ENCODE assay signal across 8 mouse cellular contexts in the genomic region with DNA sequence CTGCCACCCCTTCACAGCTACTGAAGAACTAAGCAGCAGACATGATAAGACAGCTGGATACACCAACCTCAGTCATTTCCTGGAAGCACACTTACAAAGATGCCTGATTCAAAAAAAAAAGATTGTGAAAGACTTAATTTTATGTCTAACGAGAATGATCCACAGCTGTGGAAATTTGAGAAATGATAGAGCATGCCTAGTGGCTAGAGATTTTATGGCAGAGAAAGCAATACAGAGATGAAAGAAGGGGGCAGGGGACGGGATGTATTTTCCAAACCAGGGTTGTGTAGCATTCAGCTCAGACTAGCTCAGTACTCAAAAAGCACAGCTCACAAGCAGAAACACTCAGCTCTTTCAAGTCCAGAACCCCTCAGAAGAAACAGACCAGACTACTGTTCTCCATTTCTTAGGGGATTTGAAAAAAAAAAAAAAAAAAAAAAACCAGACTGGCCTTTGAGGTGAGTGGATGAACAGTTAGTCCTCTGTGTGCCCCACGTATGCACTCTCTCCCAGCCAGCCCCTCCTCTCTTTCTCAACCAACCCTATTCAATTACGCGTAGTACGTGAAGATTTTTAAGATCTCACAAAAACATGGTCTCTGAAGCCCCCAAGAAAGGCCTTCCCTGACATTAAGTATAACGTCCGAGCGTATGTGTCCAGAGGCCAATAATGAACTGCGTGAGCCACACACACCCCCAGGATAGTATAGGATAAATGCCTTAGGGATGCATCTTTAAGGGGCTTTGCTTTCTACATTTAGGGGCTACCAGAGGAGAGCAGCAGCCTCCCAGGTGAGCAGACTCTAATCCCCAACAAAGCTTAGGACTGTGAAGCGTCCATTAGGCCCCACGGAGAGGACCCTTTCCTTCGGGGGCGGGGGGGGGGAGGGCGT. TPM values are rescaled to one million over a fixed set of nuclear protein-coding genes. Genes with fewer than 3 reads are reported as not detected.
DNase-seq lines count a peak whose midpoint lies in the region; ATAC-seq and TF ChIP-seq lines count a peak whose summit lies in the region.

No protein-coding gene starts in this region.

- DNase-seq in kidney, postnatal 0 days (ENCODE audit: low spot score), result peak; percentile 69
- no peak for DNase-seq in kidney, adult 9 months
- no peak for DNase-seq in G1E (ENCODE audit: low spot score)
- DNase-seq in embryo, embryonic 11.5 days (ENCODE audit: low read depth, low spot score), result peak; percentile 8
- DNase-seq in hindbrain, embryonic 14.5 days (ENCODE audit: low spot score), result peak; percentile 52
- no peak for DNase-seq in midbrain, embryonic 10.5 days (ENCODE audit: low spot score)
- no peak for DNase-seq in gastrocnemius, adult 18-20 months (ENCODE audit: low spot score)
- no peak for DNase-seq in c-Kit-positive CD71-positive TER-119-positive erythroid progenitor cells, embryonic 14.5 days (ENCODE audit: low spot score)

- H3K4me3 ChIP-seq in kidney, postnatal 0 days (replicated peaks; ENCODE audit: low read depth, low read length), result peak overlapping the region; percentile 77
- H3K4me3 ChIP-seq in G1E (ENCODE audit: low read depth, low read length), result peak overlapping the region; percentile 87
- H3K4me3 ChIP-seq in hindbrain, embryonic 14.5 days (replicated peaks; ENCODE audit: low read length), result peak overlapping the region; percentile 77
- H3K4me3 ChIP-seq in midbrain, embryonic 10.5 days, result peak overlapping the region; percentile 81

- peak overlapping the region; percentile 68 for H3K4me2 ChIP-seq in kidney, postnatal 0 days (ENCODE audit: low read length)
- H3K4me2 ChIP-seq in hindbrain, embryonic 14.5 days (replicated peaks), result peak overlapping the region; percentile 67

- H3K4me1 ChIP-seq in kidney, postnatal 0 days (replicated peaks; ENCODE audit: insufficient read depth, low read length), result no peaks in the 10 kb centered on the region
- peaks cover 28% of the 10 kb centered on the region for H3K4me1 ChIP-seq in G1E (ENCODE audit: insufficient read depth, low read depth, low read length)
- peaks cover 16% of the 10 kb centered on the region for H3K4me1 ChIP-seq in hindbrain, embryonic 14.5 days (replicated peaks; ENCODE audit: control insufficient read depth, insufficient read depth, low read length)
- peaks cover 21% of the 10 kb centered on the region for H3K4me1 ChIP-seq in midbrain, embryonic 10.5 days

- no peak for TF ChIP-seq CTCF in kidney, postnatal 0 days (IDR thresholded peaks at IDR 0.05; ENCODE audit: low read depth)
- no peak for TF ChIP-seq CTCF in G1E (IDR thresholded peaks at IDR 0.05; ENCODE audit: low read depth, low read length)

- peak overlapping the region; percentile 78 for H3K9ac ChIP-seq in kidney, postnatal 0 days (ENCODE audit: low read depth, low read length)
- peak overlapping the region; percentile 75 for H3K9ac ChIP-seq in hindbrain, embryonic 14.5 days

- 0 out of 2 replicates have a peak, but pooled peaks cover 3% of the 10 kb centered on the region for H3K36me3 ChIP-seq in kidney, postnatal 0 days (ENCODE audit: insufficient read depth, low read length)
- no peaks in the 10 kb centered on the region for H3K36me3 ChIP-seq in G1E (replicated peaks)
- H3K36me3 ChIP-seq in hindbrain, embryonic 14.5 days (replicated peaks; ENCODE audit: control insufficient read depth, insufficient read depth), result 0 out of 2 replicates have a peak, but pooled peaks cover 3% of the 10 kb centered on the region
- no peaks in the 10 kb centered on the region for H3K36me3 ChIP-seq in midbrain, embryonic 10.5 days

- WGBS in kidney, postnatal 0 days, result 6% methylated on average over 15 of the region's 15 CpGs
- 4% methylated on average over 15 of the region's 15 CpGs for WGBS in hindbrain, embryonic 14.5 days
- WGBS in midbrain, embryonic 10.5 days, result 9% methylated on average over 15 of the region's 15 CpGs

- ATAC-seq in kidney, postnatal 0 days (replicated peaks; ENCODE audit: low FRiP score, low read depth), result no peak
- no peak for ATAC-seq in G1E (ENCODE audit: extremely low read depth, insufficient number of reproducible peaks, low FRiP score, poor library complexity, severe bottlenecking)
- no peak for ATAC-seq in hindbrain, embryonic 14.5 days (ENCODE audit: low FRiP score)

- H3K27me3 ChIP-seq in kidney, postnatal 0 days (ENCODE audit: insufficient read depth, low read length), result no peaks in the 10 kb centered on the region
- H3K27me3 ChIP-seq in G1E (ENCODE audit: insufficient read depth, low read length), result peaks cover 13% of the 10 kb centered on the region
- H3K27me3 ChIP-seq in hindbrain, embryonic 14.5 days (ENCODE audit: control insufficient read depth, insufficient read depth, low read length), result no peaks in the 10 kb centered on the region
- no peaks in the 10 kb centered on the region for H3K27me3 ChIP-seq in midbrain, embryonic 10.5 days (ENCODE audit: low read depth, poor library complexity, severe bottlenecking)

- peak overlapping the region; percentile 94 for H3K27ac ChIP-seq in kidney, postnatal 0 days
- H3K27ac ChIP-seq in hindbrain, embryonic 14.5 days, result peak overlapping the region; percentile 76
- H3K27ac ChIP-seq in midbrain, embryonic 10.5 days (replicated peaks), result peak overlapping the region; percentile 88

- H3K9me3 ChIP-seq in kidney, postnatal 0 days (replicated peaks; ENCODE audit: low read length), result no peaks in the 10 kb centered on the region
- no peaks in the 10 kb centered on the region for H3K9me3 ChIP-seq in G1E (replicated peaks)
- no peaks in the 10 kb centered on the region for H3K9me3 ChIP-seq in hindbrain, embryonic 14.5 days (ENCODE audit: control insufficient read depth, low read length)
- no peaks in the 10 kb centered on the region for H3K9me3 ChIP-seq in midbrain, embryonic 10.5 days (replicated peaks)

RNA-seq across cellular contexts. Expression of gene Ugdh, which starts 1.0 kb away (rescaled TPM):
- polyA plus RNA-seq in kidney, postnatal 0 days (2015; fragmentation: Nextera tagmentation; extraction: Ambion mirVana), result 94.5 and 103 TPM in 2 replicates
- total RNA-seq in G1E (2014; fragmentation: Nextera tagmentation) (15.6 and 21.5 TPM in 2 replicates), G1E (2017) (33.9 and 43.7 TPM in 2 replicates)
- 2.7 and 3.3 TPM in 2 replicates for polyA plus RNA-seq in G1E (2012)
- polyA plus RNA-seq in hindbrain, embryonic 14.5 days (2014; fragmentation: Nextera tagmentation; extraction: Ambion mirVana), result 40.2 and 46.5 TPM in 2 replicates
- polyA plus RNA-seq in midbrain, embryonic 10.5 days (2016; fragmentation: Nextera tagmentation; extraction: Ambion mirVana), result 54.4 and 57.4 TPM in 2 replicates
- total RNA-seq in gastrocnemius, adult 18-20 months (2021), result 10 to 100 TPM in 1 of 2 experiments, 1 to 10 TPM in 1; 6.9 to 13.1 TPM

RNA-seq across cellular contexts. Expression of gene Lias, which starts 43.4 kb away (rescaled TPM):
- 66.7 and 67.3 TPM in 2 replicates for polyA plus RNA-seq in kidney, postnatal 0 days (2015; fragmentation: Nextera tagmentation; extraction: Ambion mirVana)
- total RNA-seq in G1E (2014; fragmentation: Nextera tagmentation), result 53.3 and 60.7 TPM in 2 replicates
- 40.3 and 53.1 TPM in 2 replicates for total RNA-seq in G1E (2017)
- polyA plus RNA-seq in G1E (2012), result 5.4 and 10.8 TPM in 2 replicates
- polyA plus RNA-seq in hindbrain, embryonic 14.5 days (2014; fragmentation: Nextera tagmentation; extraction: Ambion mirVana), result 55.6 and 59.9 TPM in 2 replicates
- polyA plus RNA-seq in midbrain, embryonic 10.5 days (2016; fragmentation: Nextera tagmentation; extraction: Ambion mirVana), result 68.0 and 74.1 TPM in 2 replicates
- 10 to 100 TPM; 44.5 to 51.0 TPM for total RNA-seq in gastrocnemius, adult 18-20 months (2021)

RNA-seq across cellular contexts. Expression of gene Rpl9, which starts 43.5 kb away (rescaled TPM):
- 1,132 and 1,215 TPM in 2 replicates for polyA plus RNA-seq in kidney, postnatal 0 days (2015; fragmentation: Nextera tagmentation; extraction: Ambion mirVana)
- total RNA-seq in G1E (2014; fragmentation: Nextera tagmentation) (1,060 and 1,117 TPM in 2 replicates), G1E (2017) (2,141 and 2,380 TPM in 2 replicates)
- 47.5 and 54.1 TPM in 2 replicates for polyA plus RNA-seq in G1E (2012)
- 592 and 691 TPM in 2 replicates for polyA plus RNA-seq in hindbrain, embryonic 14.5 days (2014; fragmentation: Nextera tagmentation; extraction: Ambion mirVana)
- 851 and 959 TPM in 2 replicates for polyA plus RNA-seq in midbrain, embryonic 10.5 days (2016; fragmentation: Nextera tagmentation; extraction: Ambion mirVana)
- total RNA-seq in gastrocnemius, adult 18-20 months (2021), result 100 to 1,000 TPM; 558 to 781 TPM

RNA-seq across cellular contexts. Expression of gene Gm43552, which starts 57.9 kb away (rescaled TPM):
- 0.96 TPM in 1 of 2 replicates, not detected in the other for polyA plus RNA-seq in kidney, postnatal 0 days (2015; fragmentation: Nextera tagmentation; extraction: Ambion mirVana)
- total RNA-seq in G1E (2014; fragmentation: Nextera tagmentation) (not detected in 2 replicates), G1E (2017) (not detected in 2 replicates)
- polyA plus RNA-seq in G1E (2012), result 11.5 and 17.8 TPM in 2 replicates
- not detected in 2 replicates for polyA plus RNA-seq in hindbrain, embryonic 14.5 days (2014; fragmentation: Nextera tagmentation; extraction: Ambion mirVana)
- not detected in 2 replicates for polyA plus RNA-seq in midbrain, embryonic 10.5 days (2016; fragmentation: Nextera tagmentation; extraction: Ambion mirVana)
- total RNA-seq in gastrocnemius, adult 18-20 months (2021), result not detected

Comparison
In these comparisons a context has a peak if more than half of its experiments do, and no peak if none do; other contexts are left out.
1. DNase-seq: peak in kidney, postnatal 0 days (single experiment), embryo, embryonic 11.5 days (single experiment) and hindbrain, embryonic 14.5 days (single experiment); none in kidney, adult 9 months (single experiment), G1E (single experiment), midbrain, embryonic 10.5 days (single experiment), gastrocnemius, adult 18-20 months (single experiment) and c-Kit-positive CD71-positive TER-119-positive erythroid progenitor cells, embryonic 14.5 days (single experiment).
2. RNA of gene Rpl9, which starts 43.5 kb away (polyA plus RNA-seq): 1,132 to 1,215 TPM in kidney, postnatal 0 days, 851 to 959 TPM in midbrain, embryonic 10.5 days and 592 to 691 TPM in hindbrain, embryonic 14.5 days; 47.5 to 54.1 TPM in G1E; every median in the first group is over 10 times any median in the second.
3. Peak in every context shown above with its lines, with median percentiles within 50 percentile points of each other: H3K27ac ChIP-seq and H3K4me3 ChIP-seq.